Mouse (Mus musculus): ENCODE results near the gene Rassf8.

DNA sequence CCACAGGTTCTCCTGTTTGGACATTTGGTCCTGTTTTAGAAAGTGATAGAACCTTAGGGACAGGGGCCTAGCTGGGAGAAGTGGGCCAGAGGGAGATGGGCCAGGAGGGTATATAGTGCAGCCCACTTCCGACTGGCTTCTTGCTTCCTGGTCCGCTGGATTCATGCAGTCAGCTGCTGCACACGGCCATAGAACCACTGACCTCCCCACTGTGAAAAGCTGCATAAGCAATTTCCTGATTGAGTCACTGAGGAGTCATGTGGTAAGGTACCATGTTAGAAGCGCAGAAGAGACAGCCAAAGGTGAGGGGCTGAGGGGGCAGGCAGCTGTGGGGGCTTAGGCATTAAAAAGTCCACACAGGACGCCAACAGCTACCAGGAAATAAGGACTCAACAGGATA is 75.7 kb downstream of the Rassf8 start:
- TF ChIP-seq CTCF (IDR thresholded peaks at IDR 0.05; ENCODE audit: borderline replicate concordance, extremely low read depth, insufficient read depth, insufficient read length) (no peak), POLR2A (IDR thresholded peaks at IDR 0.05; ENCODE audit: borderline replicate concordance, extremely low read depth, insufficient read depth, insufficient read length, poor library complexity, severe bottlenecking) (no peak)
